Mouse (Mus musculus): ENCODE measurements at regions not wholly inside any gene's neighbourhood (a gene's known extent, or its start where the extent isn't known, plus 50 kb on each side); places are given as distances from the start of the nearest gene placed in this dataset.
A peak's percentile ranks its signal among the peaks of the same experiment; 100 is the strongest.

DNA sequence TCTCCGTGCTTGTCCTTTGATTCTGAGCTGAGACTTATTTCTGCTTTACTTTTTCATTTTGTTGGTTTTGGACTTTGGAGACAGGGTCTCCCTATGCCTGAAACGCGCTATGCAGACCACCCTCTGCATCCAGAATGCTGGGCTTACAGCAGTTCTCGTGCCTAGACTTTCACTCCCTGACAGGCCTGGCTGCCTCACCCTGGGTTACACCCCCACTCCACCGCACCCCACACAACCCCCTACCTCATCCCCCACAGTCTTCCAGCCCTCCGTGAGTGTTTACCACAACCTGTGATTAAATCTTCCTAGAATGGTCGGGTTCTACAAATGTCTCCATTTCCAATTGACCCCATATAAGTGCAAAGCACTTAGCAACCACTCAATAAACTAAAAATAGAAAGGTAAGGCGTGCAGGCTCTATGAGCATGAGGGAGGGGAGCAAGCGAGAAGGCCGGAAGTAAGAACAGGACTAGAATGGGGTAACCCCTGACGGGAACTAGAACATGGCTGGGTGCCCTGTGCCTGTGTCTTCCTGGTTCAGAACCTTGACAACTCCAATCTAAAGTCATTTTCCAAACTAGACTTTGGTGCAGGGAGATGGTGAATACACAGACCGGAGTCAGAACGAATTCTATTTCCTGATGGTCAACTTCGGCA is 131.2 kb upstream of the Lef1 start:
- DNase-seq (ENCODE audit: low spot score) = no peak

DNA sequence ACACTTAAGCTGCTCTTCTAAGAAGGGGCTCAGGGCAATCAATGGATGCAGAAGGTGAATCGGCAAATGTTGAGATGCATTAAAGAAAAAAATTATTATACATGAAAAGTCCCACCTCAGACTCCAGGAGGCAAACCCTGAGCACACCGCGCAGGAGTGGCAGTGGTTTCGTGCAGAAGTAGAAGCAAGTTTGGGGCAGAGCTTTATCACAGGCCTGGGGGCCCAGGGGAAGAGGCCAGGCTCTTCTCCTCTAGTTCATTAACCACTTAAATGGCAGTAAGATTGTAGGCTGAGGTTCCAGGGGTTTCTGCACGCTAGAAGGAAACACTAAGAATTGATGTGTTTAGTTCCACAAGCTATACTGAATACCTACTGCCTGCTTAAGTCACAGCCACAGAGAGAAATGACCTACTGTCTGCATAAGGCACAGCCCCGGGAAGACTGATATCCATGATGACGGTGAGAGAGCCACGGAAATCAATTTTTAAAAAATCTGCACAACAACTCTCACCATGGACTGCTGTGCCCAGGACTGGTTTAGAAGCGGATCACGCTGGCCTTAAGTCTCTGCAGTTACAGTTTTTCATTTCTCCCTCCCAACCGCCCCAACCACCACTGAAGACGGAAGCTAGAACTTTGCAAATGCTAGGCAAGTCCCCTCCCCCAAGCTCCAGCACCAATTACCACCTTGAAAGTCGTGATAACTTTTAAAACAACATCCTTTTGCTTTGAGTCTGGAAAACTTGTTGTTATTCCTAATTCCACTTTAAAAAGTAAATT is 132.2 kb upstream of the Lef1 start:
- DNase-seq (ENCODE audit: low spot score) = no peak

DNA sequence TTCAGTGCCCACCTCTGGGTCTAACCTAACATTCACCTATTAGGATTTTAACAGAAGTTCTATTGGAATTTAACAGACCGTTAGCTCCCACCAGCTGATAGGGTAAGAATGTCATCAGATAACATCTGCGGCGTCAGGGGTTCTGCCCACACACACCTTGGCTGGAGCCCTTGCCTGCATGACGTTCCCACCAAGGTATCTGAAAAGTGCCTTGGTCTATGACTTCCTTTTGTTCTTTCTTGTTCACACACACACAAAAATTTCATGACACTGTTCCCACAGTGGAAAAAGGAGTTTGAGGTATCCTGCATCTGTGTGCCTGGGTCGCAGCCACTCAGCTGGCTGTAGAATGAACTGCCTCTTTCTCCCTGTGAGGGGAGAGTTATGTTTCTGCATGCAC is 134.1 kb upstream of the Lef1 start:
- no peak for DNase-seq (ENCODE audit: low spot score)

DNA sequence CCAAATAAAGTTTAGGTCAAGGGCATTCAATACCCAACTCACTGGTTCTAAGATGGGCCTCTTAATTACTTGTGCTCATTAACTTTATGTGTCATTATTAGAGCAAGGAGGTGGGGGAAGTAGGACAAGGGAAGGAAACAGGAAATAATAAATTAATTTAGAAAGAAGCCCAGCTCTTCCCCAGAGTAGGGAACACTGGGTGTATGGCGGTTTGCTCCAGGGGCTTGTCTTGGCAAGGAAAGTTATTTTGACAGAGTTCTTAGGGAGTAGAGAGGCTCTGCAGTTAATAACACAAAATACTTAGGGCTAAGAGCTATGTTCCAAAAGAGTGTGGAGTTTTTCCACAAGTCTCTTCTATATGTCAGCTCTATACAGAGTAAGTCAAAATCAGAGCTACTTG is 135.0 kb upstream of the Lef1 start:
- no peak for DNase-seq (ENCODE audit: low spot score)

DNA sequence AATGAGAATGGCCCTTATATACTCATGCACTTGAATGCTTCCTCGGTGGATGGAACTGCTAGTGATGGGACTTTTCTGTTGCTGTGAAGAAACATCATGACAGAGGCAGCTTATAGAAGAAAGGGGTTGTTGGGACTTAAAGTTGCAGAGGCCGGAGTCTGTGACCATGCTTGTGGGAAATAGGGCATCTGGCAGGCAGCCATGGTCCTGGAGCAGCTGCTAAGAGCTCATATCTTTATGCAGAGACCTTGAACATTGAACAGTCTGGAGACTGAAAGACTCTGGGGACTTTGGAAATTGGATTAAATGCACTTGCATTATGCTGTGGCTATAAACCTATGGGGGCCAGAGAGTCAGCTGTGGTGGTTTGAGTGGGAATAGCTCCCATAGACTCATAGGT is 138.1 kb upstream of the Lef1 start:
- DNase-seq (ENCODE audit: low spot score) = peak; percentile 79

DNA sequence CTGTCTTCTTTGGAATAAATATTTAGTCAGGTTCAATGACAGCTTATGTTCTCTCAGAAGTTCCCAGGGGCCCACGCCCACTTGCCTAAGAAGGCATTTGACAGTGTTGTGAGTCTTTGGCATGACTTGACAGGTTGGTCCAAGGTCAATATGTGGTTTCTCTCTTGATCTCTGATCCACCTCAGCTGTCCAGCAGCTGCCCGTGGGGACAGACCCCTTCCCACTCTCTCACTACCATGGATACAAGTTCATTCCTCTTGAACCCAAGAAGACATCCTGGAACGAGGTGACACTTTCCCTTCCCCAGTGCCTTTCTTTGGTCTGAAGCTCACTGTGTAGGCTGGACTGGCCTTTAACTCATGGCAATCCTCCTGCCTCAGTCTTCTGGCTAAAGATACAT is 145.0 kb upstream of the Lef1 start:
- no peak for DNase-seq (ENCODE audit: low spot score)

DNA sequence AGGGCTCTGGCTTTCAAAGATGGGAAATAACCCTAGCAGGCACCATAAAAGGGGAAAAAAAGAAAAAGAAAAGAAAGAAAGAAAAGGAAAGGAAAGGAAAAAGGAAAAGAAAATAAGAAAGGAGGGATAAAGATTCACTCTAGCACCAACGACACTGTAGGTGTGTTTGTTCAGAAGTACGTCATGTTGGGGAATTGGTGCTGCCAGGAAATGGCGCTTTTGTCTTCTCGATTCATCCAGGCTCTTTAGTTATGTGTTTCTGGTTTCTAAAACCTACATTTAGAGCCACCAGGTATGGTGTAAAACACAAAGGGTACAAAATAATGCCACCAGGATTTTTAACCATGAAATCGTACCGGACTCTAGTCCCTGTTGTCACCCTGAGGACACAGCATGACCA is 146.2 kb upstream of the Lef1 start:
- no peak for DNase-seq (ENCODE audit: low spot score)

DNA sequence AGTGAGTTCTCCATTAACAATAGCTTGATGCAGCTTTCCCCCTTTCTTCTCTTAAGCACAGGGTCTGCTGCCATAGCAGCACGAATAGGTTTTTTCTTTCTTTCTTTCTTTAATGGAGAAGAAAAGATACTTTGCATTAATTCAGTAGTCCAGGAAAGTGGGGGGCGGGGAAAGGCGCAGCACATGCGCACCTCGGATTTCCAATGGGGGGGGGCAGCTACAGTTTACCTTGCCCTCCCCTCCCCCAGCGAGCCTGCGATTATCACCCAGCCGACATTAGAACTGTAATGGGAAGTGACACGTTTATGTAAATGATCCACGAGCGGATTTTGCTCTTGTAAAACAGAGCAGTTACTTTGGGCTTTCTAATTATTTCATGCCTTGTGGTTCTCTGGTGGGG is 146.6 kb upstream of the Lef1 start:
- DNase-seq (ENCODE audit: low spot score) = no peak

DNA sequence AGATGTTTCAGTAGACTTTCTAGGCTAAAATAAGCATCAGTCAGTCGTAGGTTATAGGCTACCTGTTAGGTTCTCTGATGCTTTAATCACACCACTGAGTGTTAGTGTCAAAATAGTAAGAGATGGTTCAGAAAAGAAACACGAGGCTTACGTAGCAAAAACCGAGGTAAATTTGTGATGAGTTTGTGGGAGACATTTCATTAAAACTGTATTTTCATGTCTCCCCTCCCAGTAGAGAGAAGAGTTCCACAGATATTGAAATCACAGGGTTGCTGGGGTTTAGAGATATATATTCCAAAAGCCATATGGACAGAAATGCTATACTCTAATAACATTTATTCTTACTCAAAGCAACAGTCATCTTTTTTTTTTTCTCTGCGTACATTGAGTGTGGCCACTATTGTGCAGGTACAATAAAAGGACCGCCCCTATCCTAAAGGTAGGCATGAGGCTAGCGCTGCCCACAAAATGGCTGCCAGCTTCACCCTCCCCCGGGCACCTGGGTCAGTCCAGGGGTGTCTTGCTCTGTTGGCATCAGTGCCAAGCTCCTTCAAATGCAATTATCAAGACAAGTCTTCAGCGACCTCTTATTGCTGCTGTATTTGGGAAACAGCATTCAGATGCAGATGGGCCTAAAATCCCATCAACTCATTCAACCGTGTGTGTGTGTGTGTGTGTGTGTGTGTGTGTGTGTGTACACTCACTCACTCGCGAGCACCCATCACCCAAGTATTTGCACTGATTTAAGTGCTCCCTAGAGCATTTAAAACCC is 147.4 kb upstream of the Lef1 start:
- DNase-seq (ENCODE audit: low spot score) = no peak

DNA sequence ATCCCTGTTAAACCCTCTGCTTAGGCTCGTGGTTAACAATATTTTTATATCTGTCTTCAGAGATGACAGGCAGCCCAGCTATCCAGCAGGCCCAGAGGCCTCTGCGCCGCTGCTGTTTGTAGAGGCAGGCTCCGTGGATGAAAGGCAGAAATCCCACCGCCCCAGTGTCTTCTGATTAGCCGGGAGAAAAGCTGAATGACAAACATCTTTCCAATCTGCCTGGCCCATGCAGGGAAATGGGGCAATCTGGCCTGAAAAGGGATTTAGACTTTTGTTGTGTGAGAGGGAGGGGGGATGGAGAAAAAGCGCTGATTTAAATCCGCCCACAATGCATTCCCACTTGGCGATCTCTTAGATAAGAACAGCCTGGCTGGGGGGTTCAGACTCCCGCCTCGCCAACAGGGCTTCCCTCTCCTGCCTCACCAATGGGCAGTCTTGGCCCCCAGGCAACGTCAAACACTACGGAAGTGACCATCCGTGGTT is 148.1 kb upstream of the Lef1 start:
- no peak for DNase-seq (ENCODE audit: low spot score)

DNA sequence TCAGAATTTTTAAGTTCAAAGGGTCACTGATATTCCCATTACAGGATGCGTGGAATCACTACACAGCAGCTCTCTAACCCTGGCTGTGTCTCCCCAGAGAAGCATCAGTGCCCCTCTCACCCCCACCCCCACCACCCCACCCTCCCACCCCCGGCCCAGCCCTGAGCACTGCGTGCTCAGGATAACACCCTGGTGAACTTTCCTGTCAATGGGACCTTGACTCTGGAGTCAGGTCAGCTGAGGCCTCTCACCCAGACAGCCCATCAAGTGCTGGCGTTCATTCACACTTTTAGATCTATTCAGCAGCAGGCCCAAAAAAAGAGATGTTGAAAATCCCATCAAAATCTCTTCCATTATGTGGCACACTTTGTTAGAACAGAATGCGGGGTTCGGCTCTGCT is 148.6 kb upstream of the Lef1 start:
- DNase-seq (ENCODE audit: low spot score) = no peak

DNA sequence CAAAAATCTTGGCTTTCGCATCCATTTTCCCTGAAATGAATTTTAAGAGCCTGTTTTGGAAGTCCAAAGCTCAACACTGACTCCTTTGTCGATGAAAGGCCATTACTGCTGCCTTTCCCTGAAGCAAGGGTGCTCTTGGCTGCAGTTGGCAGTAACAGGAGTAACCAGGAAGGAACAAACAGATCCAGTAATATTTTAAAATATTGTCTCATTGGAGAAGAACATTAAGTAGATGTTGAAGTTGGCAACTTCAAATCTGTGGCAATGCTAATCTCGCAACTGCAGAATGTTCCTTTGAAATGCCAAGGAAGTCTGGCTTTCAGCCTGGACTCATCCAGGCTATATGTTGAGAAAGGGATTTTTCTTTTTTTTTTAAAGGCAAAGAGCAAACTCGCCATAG is 154.3 kb upstream of the Lef1 start:
- peak; percentile 91 for DNase-seq (ENCODE audit: low spot score)

DNA sequence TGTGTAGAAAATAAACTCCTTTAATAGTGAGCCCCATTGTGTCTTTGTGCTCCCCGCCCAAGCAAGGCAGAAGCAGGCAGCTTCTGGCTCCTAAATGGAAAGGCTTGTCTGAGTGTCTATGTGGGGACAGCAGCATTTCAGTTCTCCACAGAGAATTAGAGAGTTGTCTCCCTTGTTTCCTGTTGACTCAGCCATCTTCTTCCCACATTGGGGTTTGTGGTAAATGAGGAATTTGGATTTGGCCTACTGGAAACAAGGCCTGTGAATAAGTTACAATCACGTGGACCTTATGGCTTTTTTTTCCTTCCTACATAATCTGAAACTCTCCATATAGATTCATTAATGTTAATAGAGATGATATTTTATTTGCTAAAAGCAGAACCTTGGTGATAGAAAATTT is 158.9 kb upstream of the Lef1 start:
- no peak for DNase-seq (ENCODE audit: low spot score)

DNA sequence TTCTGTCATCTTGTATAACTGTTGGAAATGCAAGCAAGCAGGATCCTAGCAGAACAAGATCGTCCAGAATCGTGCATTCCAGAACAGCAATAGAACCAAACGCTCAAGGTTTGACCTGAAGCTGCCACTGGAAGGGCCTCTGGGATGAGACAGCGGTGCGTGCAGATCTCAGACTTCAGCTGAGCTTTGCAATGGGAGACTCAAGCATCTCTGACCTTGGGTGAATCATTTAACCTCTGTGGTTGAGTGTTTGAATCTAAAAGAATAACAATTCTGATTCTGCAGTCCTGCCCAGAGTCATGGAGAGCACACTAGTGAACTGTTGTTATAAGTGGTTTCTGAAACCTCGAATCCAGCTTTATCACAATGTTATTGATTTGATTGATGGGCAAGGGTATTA is 159.4 kb upstream of the Lef1 start:
- no peak for DNase-seq (ENCODE audit: low spot score)

DNA sequence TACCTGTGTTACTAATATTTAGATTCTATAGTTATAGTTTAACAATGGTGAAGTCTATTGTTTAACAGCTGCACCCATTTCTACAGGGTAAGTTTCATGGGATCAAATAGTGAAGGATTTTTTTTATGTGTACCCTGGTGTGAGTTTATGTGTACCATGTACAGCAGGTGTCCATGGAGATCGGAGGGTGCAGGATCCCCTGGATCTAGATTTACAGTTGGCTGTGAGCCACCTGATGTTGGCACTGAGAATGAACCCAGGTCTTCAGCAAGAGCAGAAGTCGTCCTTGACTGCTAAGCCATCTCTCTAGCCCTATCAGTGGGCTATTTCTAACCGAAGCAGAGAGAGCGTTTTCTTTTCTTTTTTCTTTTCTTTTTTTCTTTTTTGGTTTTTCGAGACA is 162.4 kb upstream of the Lef1 start:
- DNase-seq (ENCODE audit: low spot score) = no peak

DNA sequence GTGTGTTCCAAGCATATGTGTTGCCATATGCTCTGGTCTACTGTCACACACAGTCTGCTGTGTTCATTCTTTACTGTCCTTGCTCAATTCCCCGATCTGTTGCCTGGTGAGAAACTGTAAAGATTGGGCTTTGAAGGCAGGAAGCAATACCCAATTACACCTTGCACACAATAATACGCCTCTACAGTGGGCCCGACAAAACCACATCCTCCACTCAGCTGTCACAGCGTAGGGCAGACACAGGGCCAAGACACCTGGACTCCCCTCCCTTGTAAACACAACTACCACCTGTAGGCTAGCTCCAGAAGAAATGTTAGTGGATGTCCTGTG is 163.0 kb upstream of the Lef1 start:
- no peak for DNase-seq (ENCODE audit: low spot score)

DNA sequence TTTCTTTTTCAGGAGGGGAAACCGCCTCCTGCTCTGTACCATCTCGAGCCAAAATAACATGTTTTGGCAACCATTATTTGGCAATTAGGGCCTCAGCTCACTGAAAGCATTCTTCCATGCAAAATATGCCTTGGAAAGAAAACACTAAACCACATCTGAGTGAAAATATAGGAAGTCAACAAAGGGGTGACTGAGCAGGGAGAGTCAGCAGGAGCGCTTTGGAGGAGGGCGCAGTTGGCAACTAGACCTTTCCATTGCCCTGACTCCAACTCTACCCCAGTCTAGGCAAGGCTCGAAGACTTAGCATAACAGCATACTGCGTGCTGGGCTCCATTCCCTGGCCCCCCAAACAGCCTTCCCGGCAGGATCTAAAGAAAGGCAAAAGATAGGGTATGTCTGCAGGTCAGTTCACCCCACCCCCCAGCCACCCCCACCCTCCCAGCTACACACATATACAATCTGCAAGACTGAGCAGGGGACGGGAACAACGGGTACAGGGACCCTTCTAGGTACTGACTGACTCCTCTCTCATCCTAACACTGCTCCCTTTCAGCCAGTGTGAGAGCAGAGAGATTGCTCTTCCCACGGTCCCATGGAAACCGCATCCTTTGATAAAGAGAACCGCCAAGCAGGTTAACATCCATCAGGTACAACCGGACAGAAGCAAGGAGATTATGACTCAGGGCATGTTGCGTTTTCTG is 163.5 kb upstream of the Lef1 start:
- DNase-seq (ENCODE audit: low spot score) = no peak

DNA sequence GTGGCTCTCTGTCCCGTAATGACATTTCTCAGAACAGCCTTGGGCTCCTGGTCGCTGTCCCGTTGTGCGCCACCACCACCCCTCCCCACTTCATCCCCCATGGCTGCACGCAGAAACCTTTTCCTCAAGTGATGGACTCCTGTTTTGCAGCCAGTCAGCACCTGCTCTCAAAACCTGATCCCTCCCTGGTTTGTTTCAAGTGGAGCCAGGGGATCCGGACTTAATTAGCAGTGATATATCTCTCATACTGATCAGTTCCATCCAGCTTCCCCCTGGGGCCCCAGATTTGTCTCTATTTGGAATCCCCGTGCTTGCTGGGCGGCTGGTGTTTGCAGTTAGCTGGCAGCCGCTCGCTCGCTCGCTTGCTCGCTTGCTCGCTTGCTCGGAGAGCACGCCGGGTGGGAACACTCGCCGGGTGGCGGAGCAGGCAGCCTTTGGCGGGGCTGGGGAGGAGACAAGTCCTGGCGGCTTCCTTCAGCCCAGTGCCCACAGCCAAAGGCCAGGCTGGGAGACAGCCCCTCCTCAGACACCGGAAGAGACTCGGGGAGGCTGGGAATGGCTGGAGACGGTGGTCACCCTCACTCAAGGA is 164.3 kb upstream of the Lef1 start:
- no peak for DNase-seq (ENCODE audit: low spot score)

DNA sequence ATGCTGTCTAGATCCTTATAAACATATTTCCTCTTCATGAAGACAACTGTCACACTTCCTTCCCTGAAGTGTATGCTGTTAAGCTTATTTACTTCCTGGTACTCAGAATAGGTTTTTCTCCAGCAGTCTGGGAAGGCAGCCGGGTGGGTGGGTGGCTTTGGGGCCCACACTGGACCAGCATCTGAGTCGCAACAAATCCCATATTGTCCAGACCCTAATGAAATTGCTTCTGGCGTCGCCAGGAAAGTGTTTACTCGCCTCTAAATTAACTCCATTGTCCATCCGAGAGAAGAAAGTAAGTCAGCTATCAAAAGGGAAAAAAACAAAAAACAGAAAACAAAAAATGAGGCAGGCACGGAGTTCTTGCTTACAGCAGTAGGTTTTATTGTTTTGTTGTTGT is 164.9 kb upstream of the Lef1 start:
- DNase-seq (ENCODE audit: low spot score) = no peak

DNA sequence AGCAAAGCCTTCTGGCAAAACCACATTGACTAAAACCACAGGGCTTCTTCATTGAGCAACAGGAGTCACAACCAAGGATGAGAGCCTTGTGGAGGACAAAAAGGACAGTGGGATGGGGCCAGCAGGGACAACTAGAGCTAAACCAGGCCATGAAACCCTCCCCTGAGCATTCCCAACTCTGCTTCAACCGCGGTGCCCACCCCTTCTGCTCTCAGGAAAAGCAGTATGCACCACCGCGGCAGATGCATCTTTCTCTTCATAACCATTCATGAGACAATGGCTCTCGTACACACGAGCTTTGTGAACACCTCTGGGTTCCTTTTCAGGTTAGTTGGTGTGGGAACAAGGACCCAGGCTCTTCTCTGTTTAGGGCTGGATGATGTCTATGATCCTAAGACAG is 166.0 kb upstream of the Lef1 start:
- DNase-seq (ENCODE audit: low spot score) = no peak

DNA sequence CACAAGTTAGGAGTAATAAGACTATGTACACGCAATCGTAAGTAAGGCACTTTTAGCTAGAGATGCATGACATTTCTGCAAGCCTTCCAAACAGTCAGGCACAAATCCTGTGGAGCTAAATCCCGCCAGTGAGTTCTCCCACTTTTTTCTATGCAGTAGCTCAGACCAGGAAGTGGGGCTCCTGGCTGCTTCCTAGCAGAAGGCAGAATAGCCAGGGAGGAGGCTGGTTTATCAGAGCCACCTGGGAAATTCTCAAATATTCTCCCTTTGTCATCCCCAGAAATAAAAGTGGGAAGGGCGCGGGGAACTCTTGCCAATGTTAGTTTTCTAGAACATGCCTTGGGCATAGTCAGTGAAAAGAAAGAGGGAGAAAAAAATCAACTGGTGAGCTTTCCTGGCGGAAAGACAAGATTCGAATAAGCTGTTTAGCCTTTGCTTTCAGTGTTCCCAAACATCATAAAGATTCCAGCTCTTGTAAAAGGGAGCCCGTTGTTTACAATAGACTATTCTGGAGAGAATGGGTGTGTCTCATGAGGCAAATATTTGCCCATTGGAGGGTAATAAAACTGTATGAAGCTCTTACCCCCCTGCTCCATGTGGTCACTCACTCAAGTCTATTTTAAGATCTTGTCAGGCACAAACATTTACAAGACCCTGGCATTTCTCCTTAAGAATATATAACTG is 167.2 kb upstream of the Lef1 start:
- DNase-seq (ENCODE audit: low spot score) = peak; percentile 66
